Mouse (Mus musculus) heart, embryonic 12.5 days (tissue): ENCODE results near the gene Olfr1313. TPM values are rescaled to one million over a fixed set of nuclear protein-coding genes. Genes with fewer than 3 reads are reported as not detected.
"Not testable (repeated sequence)": the region's sequence is repeated elsewhere in the genome, so short reads cannot be mapped to it uniquely, and the experiment has no call there.

Source experiments
- ATAC-seq: fragments of 200-750 bp; cut with Nextera tagmentation; 2 replicates; pipeline ENCODE4 v1.8.0; 2017; ENCODE audit warnings: moderate TSS enrichment, moderate library complexity; ENCODE audit not compliant: insufficient number of reproducible peaks, low FRiP score
- H3K27ac ChIP-seq: fragments of 300-500 bp; sonication (generic); 2 replicates; pipeline ENCODE4 v1.5.1; 2016; ENCODE audit warnings: mild to moderate bottlenecking, moderate library complexity; ENCODE audit not compliant: poor library complexity, severe bottlenecking
- H3K27me3 ChIP-seq: fragments of 300-500 bp; sonication (generic); replicated peaks from 2 replicates; pipeline ENCODE4 v1.6.1; 2016; ENCODE audit warnings: mild to moderate bottlenecking, moderate library complexity
- H3K36me3 ChIP-seq: fragments of 300-500 bp; sonication (generic); 2 replicates; pipeline ENCODE4 v1.6.1; 2016; ENCODE audit warnings: mild to moderate bottlenecking, moderate library complexity
- H3K4me1 ChIP-seq: fragments of 300-500 bp; sonication (generic); replicated peaks from 2 replicates; pipeline ENCODE4 v1.6.1; 2016; ENCODE audit warnings: mild to moderate bottlenecking
- H3K4me2 ChIP-seq: fragments of 300-500 bp; sonication (generic); 2 replicates; pipeline ENCODE4 v1.6.1; 2016; ENCODE audit warnings: mild to moderate bottlenecking, moderate library complexity
- H3K4me3 ChIP-seq: fragments of 300-500 bp; sonication (generic); 2 replicates; pipeline ENCODE4 v1.5.1; 2016; ENCODE audit warnings: mild to moderate bottlenecking
- H3K9ac ChIP-seq: fragments of 300-500 bp; sonication (generic); 2 replicates; pipeline ENCODE4 v1.6.1; 2016; ENCODE audit warnings: mild to moderate bottlenecking, moderate library complexity
- H3K9me3 ChIP-seq: fragments of 300-500 bp; sonication (generic); replicated peaks from 2 replicates; pipeline ENCODE4 v1.6.1; 2016; ENCODE audit warnings: mild to moderate bottlenecking, moderate library complexity
- WGBS: fragments of 180-500 bp; shearing (Covaris S2); methylation state at CpG from one replicate; pipeline ENCODE4 v1.1.7; 2016; 5-methylcytosine and 5-hydroxymethylcytosine counted together
- polyA plus RNA-seq: library from polyadenylated mRNA; unstranded; fragments of >200 nt; fragmentation: Nextera tagmentation; extraction: Ambion mirVana; gene quantifications from 2 replicates; pipeline ENCODE4 v1.2.1, GENCODE M21; 2016

The Olfr1313 gene
- polyA plus RNA-seq, result not detected in 2 replicates

DNA sequence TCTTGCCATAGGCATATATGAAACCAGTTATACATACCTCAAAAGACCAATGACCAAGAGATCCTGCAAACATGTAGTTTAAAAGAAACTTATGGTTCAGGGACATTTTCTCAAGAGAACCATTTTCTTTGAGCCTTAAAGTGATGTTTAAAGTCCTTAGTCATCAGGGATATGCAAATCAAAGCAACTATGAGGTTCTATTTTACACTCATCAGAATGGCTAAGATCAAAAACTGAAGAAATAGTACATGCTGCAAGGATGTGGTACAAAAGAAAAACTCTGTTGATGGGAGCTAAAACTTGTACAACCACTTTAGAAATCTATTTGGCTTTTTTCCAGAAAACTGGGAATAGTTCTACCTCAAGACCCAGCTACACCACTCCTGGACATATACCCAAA lies at the start of gene Olfr1313:
Gene Olfr1313, minus strand, starts transcription at position 101 of the 400 bp plus-strand sequence.
- Histone ChIP-seq H3K27ac (no peak within 1 kb of the TSS), H3K4me1 (no peaks in the 10 kb centered on the region), H3K27me3 (no peaks in the 10 kb centered on the region), H3K4me2 (no peak within 1 kb of the TSS), H3K4me3 (no peak within 1 kb of the TSS), H3K9me3 (peaks cover 5% of the 10 kb centered on the region), H3K36me3 (no peaks in the 10 kb centered on the region), H3K9ac (no peak within 1 kb of the TSS)
- no peak for ATAC-seq

DNA sequence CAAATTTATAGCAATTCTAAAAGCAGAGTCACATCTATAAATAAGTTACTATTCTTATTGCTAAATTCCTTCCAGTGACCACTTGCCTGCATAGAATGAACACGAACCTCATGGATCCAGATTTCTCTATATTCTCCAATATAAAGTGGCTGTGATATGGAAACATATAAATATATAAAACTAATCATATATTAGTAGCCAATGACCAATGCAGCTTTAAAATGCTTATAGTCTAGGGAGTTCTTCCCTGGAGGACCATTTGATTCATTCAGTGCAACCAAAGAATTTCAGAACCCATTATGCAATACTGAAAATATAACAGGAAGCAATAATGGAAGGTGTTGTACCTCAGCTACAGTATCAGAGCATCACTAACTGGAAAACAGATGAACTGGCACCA lies 37.7 kb upstream of the Olfr1313 start, which contains the start of gene Olfr1315-ps1:
Gene Olfr1315-ps1, minus strand, starts transcription at position 101 of the 400 bp plus-strand sequence.
- 62% methylated on average over 1 of the region's 1 CpGs for WGBS
- no peaks in the 10 kb centered on the region for H3K27me3 ChIP-seq
- H3K27ac ChIP-seq, result no peak within 1 kb of the TSS
- H3K9ac ChIP-seq, result no peak within 1 kb of the TSS
- H3K36me3 ChIP-seq, result no peaks in the 10 kb centered on the region
- no peak within 1 kb of the TSS for H3K4me3 ChIP-seq
- ATAC-seq, result no peak
- no peaks in the 10 kb centered on the region for H3K4me1 ChIP-seq
- H3K4me2 ChIP-seq, result no peak within 1 kb of the TSS
- H3K9me3 ChIP-seq, result no peaks in the 10 kb centered on the region

DNA sequence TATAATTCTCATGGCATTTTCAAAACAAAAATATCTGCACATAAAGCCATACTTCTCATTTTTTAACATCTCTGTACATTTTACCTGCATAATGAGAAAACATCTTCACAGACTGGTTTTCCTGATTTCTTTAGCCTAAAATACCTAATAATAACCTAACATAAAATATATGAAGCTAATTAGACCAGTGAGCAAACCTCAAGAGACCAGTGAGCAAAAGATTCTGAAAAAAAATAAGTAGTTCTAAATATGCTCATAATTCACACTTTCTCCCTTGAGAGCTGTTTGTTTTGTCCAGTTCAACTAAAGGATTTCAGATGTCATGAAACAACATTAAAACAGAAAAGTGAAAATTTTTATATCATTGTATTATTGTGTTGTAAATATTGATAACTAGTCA lies 19.0 kb upstream of the Olfr1313 start, which contains the start of gene Olfr1314:
Gene Olfr1314, minus strand, starts transcription at position 101 of the 400 bp plus-strand sequence.
- no peaks in the 10 kb centered on the region for H3K27me3 ChIP-seq

GRCm38 (mm10) chr2:112050138-112050537 lies 27.5 kb downstream of the Olfr1313 start, which contains the start of gene Olfr1312:
TSS of gene Olfr1312 (minus strand) at chr2:112050238.
- H3K27ac ChIP-seq, result no peak within 1 kb of the TSS
- H3K9ac ChIP-seq, result no peak within 1 kb of the TSS
- 36% methylated on average over 1 of the region's 1 CpGs for WGBS
- no peak within 1 kb of the TSS for H3K4me3 ChIP-seq
- no peaks in the 10 kb centered on the region for H3K27me3 ChIP-seq
- H3K36me3 ChIP-seq, result no peaks in the 10 kb centered on the region
- H3K4me2 ChIP-seq, result no peak within 1 kb of the TSS
- no peak for ATAC-seq
- peaks cover 7% of the 10 kb centered on the region; the same call in 1 of the 2 replicates for H3K9me3 ChIP-seq
- no peaks in the 10 kb centered on the region for H3K4me1 ChIP-seq

More for the DNA sequence above, 19.0 kb upstream of the Olfr1313 start, which contains the start of gene Olfr1314:
- no peak within 1 kb of the TSS for H3K4me2 ChIP-seq
- H3K36me3 ChIP-seq, result no peaks in the 10 kb centered on the region
- H3K9me3 ChIP-seq, result no peaks in the 10 kb centered on the region
- no peak within 1 kb of the TSS for H3K27ac ChIP-seq
- no peaks in the 10 kb centered on the region for H3K4me1 ChIP-seq
- no peak within 1 kb of the TSS for H3K9ac ChIP-seq
- no peak for ATAC-seq
- H3K4me3 ChIP-seq, result no peak within 1 kb of the TSS

DNA sequence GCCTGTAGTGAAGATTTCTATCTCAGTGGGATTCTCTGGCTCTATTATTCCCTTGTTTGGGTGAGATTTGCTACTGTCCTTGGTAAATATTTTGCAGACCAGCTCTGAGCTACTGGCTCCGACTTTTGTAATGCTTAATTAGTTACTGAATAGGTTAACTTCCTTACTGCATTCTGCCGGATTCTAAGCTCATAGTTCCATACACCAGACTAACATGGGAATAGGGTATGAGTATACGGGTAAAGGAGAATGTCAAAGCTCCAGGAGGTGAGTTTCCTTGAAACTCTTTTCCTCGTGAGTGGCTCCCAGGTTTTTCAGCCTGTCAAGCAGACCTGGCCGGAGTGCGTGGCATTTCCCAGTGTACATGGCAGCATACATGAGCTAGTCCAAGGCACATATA lies 50.7 kb downstream of the Olfr1313 start:
- not testable (repeated sequence) for H3K36me3 ChIP-seq, H3K27ac ChIP-seq, H3K9ac ChIP-seq, H3K4me1 ChIP-seq, H3K4me3 ChIP-seq, H3K4me2 ChIP-seq, ATAC-seq, H3K9me3 ChIP-seq, H3K27me3 ChIP-seq
- 37% methylated on average over 6 of the region's 6 CpGs for WGBS

DNA sequence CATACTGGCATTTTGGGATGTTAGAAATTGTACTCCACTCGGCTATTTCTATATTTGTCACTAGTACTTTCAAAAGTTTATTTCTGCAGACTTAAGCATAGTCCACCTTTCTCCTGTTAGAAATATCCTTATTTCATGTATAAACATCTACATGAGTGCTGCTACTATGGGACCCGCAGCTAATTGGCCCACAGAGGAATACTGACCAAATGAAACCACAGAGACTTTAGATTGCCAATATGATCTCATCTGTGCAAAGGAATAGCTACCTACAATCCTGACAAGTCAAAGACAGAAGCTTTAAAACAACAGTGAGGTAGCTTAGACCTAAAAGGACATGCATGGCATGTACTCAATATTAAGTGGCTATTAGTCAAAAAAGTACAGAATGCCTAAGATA lies 53.3 kb downstream of the Olfr1313 start, which contains the start of gene Olfr1311:
Gene Olfr1311, minus strand, starts transcription at position 101 of the 400 bp plus-strand sequence.
- Histone ChIP-seq H3K27ac (no peak within 1 kb of the TSS), H3K4me3 (no peak within 1 kb of the TSS), H3K4me1 (no peaks in the 10 kb centered on the region), H3K9ac (no peak within 1 kb of the TSS), H3K9me3 (no peaks in the 10 kb centered on the region), H3K27me3 (no peaks in the 10 kb centered on the region), H3K4me2 (no peak within 1 kb of the TSS), H3K36me3 (no peaks in the 10 kb centered on the region)
- ATAC-seq, result no peak
- WGBS, result 80% methylated on average over 2 of the region's 2 CpGs

Other genes starting within 250 kb of the Olfr1313 start
- not detected in 2 replicates for gene Olfr1305, start 200.7 kb downstream of the Olfr1313 start, polyA plus RNA-seq
- not detected in 2 replicates for gene Olfr1306, start 161.6 kb downstream of the Olfr1313 start, polyA plus RNA-seq
- gene Olfr1307, start 128.4 kb downstream of the Olfr1313 start, polyA plus RNA-seq, result 0.01 TPM in 1 of 2 replicates, not detected in the other
- not detected in 2 replicates for gene Olfr1308, start 112.9 kb downstream of the Olfr1313 start, polyA plus RNA-seq
- not detected in 2 replicates for gene Olfr1309, start 87.6 kb downstream of the Olfr1313 start, polyA plus RNA-seq
- gene Olfr1310, start 65.1 kb downstream of the Olfr1313 start, polyA plus RNA-seq, result not detected in 2 replicates
- gene Olfr1311, start 53.4 kb downstream of the Olfr1313 start, polyA plus RNA-seq, result not detected in 2 replicates
- gene Olfr1312, start 27.6 kb downstream of the Olfr1313 start, polyA plus RNA-seq, result not detected in 2 replicates
- not detected in 2 replicates for gene Olfr1314, start 18.9 kb upstream of the Olfr1313 start, polyA plus RNA-seq
- not detected in 2 replicates for gene Olfr1315-ps1, start 37.6 kb upstream of the Olfr1313 start, polyA plus RNA-seq
- gene Olfr1316, start 57.1 kb upstream of the Olfr1313 start, polyA plus RNA-seq, result not detected in 2 replicates
- not detected in 2 replicates for gene Olfr1317, start 62.5 kb upstream of the Olfr1313 start, polyA plus RNA-seq
- gene Olfr1318, start 76.4 kb upstream of the Olfr1313 start, polyA plus RNA-seq, result not detected in 2 replicates
- gene Lpcat4, start 161.6 kb upstream of the Olfr1313 start, polyA plus RNA-seq, result 18.4 and 18.6 TPM in 2 replicates
- gene Nutm1, start 181.4 kb upstream of the Olfr1313 start, polyA plus RNA-seq, result not detected in 2 replicates
- 159 and 169 TPM in 2 replicates for gene Nop10, start 184.1 kb upstream of the Olfr1313 start, polyA plus RNA-seq
- 15.1 and 17.7 TPM in 2 replicates for gene Slc12a6, start 188.0 kb upstream of the Olfr1313 start, polyA plus RNA-seq
- gene Gm21985, start 188.5 kb upstream of the Olfr1313 start, polyA plus RNA-seq, result not detected in 2 replicates